Mouse (Mus musculus) bone marrow, adult 2 months (tissue): ENCODE measurements around the gene Adap2. TPM values are rescaled to one million over a fixed set of nuclear protein-coding genes. Genes with fewer than 3 reads are reported as not detected.
"Not testable (repeated sequence)": the region's sequence is repeated elsewhere in the genome, so short reads cannot be mapped to it uniquely, and the experiment has no call there.

ENCODE experiments used
- H3K27ac ChIP-seq: fragments of 200-500 bp; 2 replicates; pipeline ENCODE4 v1.5.1; 2012; ENCODE audit warnings: low read depth, mild to moderate bottlenecking, control low read depth, inconsistent platforms, low read length; ENCODE audit not compliant: control insufficient read depth, poor library complexity, insufficient read depth
- H3K4me1 ChIP-seq: fragments of 200-500 bp; 2 replicates; pipeline ENCODE4 v1.6.1; 2011; ENCODE audit warnings: low read length; ENCODE audit not compliant: control insufficient read depth, insufficient read depth
- H3K4me3 ChIP-seq: fragments of 200-500 bp; replicated peaks from 2 replicates; pipeline ENCODE3; 2011; ENCODE audit warnings: mild to moderate bottlenecking, low read depth, low read length, control low read depth; ENCODE audit not compliant: control insufficient read depth
- CTCF ChIP-seq: fragments of 200-500 bp; IDR thresholded peaks from 2 replicates; pipeline ENCODE4 v1.5.1; 2011; ENCODE audit warnings: low read length, control low read depth; ENCODE audit not compliant: control insufficient read depth, insufficient read depth
- POLR2A ChIP-seq: fragments of 200-500 bp; IDR thresholded peaks from 2 replicates; pipeline ENCODE4 v1.6.1; 2011; ENCODE audit warnings: low read depth, mild to moderate bottlenecking, control low read depth, low read length, borderline replicate concordance; ENCODE audit not compliant: control insufficient read depth
- WGBS: fragments of 180-500 bp; shearing (Covaris S2); methylation state at CpG from one replicate; pipeline ENCODE4 v1.1.7; 2018; 5-methylcytosine and 5-hydroxymethylcytosine counted together
- polyA plus RNA-seq: library from polyadenylated mRNA; stranded (reverse); fragments of >200 nt; gene quantifications from 2 replicates; pipeline ENCODE4 v1.2.4, GENCODE M21; 2011; ENCODE audit warnings: low replicate concordance; ENCODE audit not compliant: missing spikeins, insufficient read depth, insufficient read length

The Adap2 gene
- polyA plus RNA-seq, 1 experiment, result 4.8 TPM

DNA sequence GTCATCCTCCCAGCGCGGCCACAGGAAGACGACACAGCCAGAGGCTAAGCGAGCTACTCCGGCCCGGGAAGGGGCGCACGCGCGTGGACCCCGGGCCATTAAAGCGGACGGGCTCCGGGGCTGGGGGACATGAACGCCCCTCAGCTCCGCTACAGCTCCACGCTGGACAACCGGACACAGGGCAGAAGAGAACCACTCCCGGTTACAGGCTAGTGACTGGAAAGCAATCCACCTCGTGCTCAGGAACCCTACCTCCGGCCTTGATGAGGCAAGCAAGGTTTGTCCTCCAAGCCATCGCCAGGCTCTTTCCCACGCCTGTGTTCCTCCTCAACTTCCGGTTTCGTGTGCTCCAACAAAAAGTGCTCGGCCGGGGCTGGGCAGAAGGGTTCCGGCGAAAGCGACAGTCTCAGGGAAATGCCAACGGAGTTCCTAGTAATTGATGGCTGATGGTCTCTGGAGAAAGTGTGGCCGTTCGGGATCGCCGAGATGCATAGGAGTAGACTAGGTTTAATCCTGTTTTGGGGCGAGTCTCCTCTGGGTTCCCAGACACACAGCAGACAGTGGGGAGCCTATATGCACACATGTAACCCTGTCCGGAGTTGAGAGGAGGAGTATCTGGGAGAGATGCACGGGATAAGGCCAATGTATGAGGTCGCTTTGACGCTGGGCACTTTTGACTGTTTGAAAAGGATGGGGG lies 11.9 kb upstream of the Adap2 start, which contains the start of gene Tefm:
Tefm (minus strand) TSS at position 351 of the 697 bp plus-strand sequence.
- peaks cover 1% of the 10 kb centered on the region; the same call in 1 of the 2 replicates for H3K4me1 ChIP-seq
- TF ChIP-seq CTCF, result peak; percentile 7; the same call in 1 of the 2 replicates
- TF ChIP-seq POLR2A, result 0 out of 2 replicates have a peak, but pooled peaks have one; percentile 36
- peak within 1 kb of the TSS; percentile 95 for H3K4me3 ChIP-seq
- WGBS, result under 1% methylated on average over 40 of the region's 40 CpGs
- H3K27ac ChIP-seq, result peak within 1 kb of the TSS; percentile 27

DNA sequence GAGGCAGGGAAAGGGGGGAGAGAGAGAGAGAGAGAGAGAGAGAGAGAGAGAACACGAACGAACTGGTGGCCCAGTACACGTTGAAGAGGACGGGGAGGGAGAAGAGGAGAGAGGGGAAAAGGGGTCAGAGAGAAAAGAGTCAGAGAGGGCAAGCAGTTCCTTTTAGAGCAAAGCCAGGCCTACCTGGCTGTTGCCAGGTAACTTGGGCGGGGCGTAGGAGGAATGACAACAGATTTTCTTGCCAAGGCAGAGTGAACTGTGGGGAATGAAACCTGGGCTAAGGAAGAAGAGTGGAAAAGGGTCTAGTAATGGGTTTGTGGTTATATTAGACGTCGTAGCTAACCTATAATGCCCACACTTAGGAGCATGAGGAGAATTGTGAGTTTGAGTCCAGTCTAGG lies 11.0 kb upstream of the Adap2 start:
- peaks cover 1% of the 10 kb centered on the region; the same call in 1 of the 2 replicates for H3K4me1 ChIP-seq
- no peak overlapping the region for H3K4me3 ChIP-seq
- TF ChIP-seq POLR2A (no peak), CTCF (no peak)
- H3K27ac ChIP-seq, result no peak overlapping the region
- 49% methylated on average over 8 of the region's 8 CpGs for WGBS

DNA sequence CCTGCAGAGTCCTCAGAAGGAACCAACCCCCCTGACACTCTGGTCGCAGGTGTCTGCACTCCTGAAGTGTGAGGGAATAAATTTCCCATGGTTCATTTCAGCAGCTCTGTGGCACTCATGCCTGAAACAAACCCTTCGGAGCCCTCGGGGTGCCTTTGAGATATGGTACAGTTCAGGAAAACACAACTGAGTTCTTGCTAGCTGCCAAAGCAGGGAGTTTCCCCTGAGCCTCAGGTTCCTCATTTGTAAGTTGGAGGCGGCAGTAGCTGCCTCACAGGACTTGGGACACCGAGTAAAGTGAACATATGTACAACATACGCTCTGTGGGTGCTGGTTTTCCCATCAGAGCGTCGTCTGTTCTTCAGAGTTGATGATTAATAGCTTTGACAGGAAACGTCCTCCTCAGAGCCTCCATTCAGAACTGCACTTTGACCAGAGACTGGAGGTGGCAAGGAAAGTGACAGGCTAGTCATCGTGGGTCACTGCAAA lies 8.1 kb upstream of the Adap2 start:
- no peak for TF ChIP-seq POLR2A
- no peak for TF ChIP-seq CTCF
- 5% methylated on average over 10 of the region's 10 CpGs for whole genome bisulfite sequencing
- Histone ChIP-seq H3K27ac (peak overlapping the region; percentile 78), H3K4me3 (peak overlapping the region; percentile 35), H3K4me1 (peaks cover 1% of the 10 kb centered on the region; the same call in 1 of the 2 replicates)

DNA sequence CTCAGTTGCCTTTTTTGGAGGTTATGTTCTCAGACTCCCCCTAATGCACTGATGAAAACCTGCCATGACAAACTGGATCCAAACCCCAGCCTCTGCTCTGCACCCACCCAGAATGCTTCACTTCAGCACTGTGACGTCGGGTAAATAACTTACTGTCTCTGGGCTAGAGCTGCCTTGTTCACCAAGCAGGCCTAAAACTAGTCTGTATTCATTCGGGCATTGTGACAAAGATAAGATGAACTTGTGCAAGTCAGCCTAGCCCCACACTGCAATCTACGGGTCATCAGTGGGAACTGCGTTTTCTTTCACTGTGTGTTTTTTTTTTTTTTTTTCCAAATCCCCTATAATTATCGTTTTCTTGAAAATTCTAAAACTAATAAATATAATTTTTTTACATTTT lies 6.2 kb upstream of the Adap2 start:
- 41% methylated on average over 6 of the region's 6 CpGs for WGBS
- peaks cover 3% of the 10 kb centered on the region; the same call in 1 of the 2 replicates for H3K4me1 ChIP-seq

DNA sequence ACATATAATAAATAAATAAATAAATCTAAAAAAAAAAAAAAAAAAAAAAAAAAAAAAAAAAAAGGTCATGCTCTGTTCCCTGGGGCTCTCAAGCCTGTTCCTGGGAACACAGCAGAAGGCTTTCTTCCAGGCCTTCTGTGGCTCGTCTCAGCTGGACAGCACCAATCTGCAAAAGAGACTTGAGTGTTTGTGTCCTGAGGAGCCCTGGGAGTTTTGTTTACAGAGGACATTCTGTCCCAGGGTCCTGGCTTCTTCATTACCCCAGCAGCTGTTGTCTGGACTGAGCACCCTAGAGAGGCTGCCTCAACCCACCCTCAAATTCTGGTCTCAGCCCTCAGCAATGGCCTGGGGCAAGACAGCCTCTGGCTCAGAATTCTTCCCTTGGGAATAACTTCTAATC lies 5.6 kb upstream of the Adap2 start:
- TF ChIP-seq CTCF (no peak), POLR2A (no peak)
- Histone ChIP-seq H3K4me1 (peaks cover 2% of the 10 kb centered on the region; the same call in 1 of the 2 replicates), H3K4me3 (no peak overlapping the region), H3K27ac (no peak overlapping the region)
- WGBS, result 62% methylated on average over 1 of the region's 1 CpGs

More for the DNA sequence above, 6.2 kb upstream of the Adap2 start:
- no peak overlapping the region for H3K27ac ChIP-seq
- H3K4me3 ChIP-seq, result no peak overlapping the region
- TF ChIP-seq CTCF (no peak), POLR2A (no peak)

DNA sequence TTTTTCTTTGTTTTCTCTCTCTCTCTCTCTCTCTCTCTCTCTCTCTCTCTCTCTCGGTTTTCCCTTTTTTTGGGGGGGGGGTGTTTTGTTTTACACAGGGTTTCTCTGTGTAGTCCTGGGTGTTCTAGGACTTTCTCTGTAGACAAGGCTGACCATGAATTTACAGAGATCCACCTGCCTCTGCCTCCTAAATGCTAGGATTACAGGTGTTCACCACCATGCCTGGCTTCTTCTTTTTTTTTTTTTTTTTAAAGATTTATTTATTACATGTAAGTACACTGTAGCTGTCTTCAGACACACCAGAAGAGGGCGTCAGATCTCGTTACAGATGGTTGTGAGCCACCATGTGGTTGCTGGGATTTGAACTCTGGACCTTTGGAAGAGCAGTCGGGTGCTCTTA lies 4.9 kb upstream of the Adap2 start:
- H3K4me1 ChIP-seq, H3K27ac ChIP-seq, H3K4me3 ChIP-seq: not testable (repeated sequence)
- whole genome bisulfite sequencing, result 63% methylated on average over 2 of the region's 4 CpGs

DNA sequence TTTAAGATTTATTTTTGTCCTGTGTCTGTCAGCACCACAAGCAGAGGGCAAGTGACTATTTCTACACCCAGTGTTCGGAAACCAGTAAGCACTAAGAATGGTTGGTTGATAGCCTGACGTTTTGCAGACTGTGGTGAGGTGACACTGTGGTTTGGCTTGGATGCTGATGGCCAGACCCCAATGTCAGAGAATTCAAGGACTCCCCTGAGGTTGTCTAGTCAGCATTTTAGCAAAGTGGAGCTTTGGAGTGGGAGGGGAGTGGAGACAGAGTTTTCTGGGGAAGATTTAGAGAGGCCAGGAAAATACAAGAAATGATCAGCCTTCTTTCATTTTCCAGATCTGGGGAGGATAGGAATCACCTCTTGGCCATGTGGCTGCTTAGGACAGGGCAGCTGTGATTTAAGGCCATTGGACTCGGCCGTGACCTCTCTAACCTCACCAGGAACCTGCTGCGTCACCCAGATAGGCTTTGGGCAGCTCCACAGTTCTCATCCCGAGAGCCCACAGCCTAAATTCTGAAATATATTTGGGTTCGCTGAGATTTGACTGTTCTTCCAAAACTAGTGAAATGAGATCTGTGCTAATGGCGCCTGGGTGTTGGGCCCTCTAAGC lies 4.4 kb upstream of the Adap2 start:
- WGBS, result 77% methylated on average over 8 of the region's 8 CpGs
- Histone ChIP-seq H3K27ac (no peak overlapping the region), H3K4me1 (peaks cover 2% of the 10 kb centered on the region; the same call in 1 of the 2 replicates), H3K4me3 (no peak overlapping the region)
- no peak for TF ChIP-seq POLR2A
- no peak for TF ChIP-seq CTCF

DNA sequence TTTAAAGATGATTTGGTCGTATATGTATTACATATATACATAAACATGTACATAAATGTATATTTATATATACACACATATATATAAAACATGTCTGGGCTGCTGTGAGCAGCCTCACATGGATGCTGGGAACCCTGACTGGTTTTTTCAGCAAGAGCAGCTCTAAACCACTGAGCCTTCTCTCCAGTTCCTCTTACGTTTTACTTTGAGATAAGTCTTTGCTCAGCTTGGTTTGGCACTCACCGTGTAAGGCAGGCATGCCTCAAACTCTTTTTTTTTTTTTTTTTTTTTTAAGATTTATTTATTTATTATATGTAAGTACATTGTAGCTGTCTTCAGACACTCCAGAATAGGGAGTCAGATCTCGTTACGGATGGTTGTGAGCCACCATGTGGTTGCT lies 3.3 kb upstream of the Adap2 start:
- H3K4me3 ChIP-seq, result no peak overlapping the region
- 46% methylated on average over 5 of the region's 5 CpGs for WGBS
- TF ChIP-seq POLR2A, result no peak
- no peak for TF ChIP-seq CTCF
- no peak overlapping the region; the same call in 1 of the 2 replicates for H3K27ac ChIP-seq
- H3K4me1 ChIP-seq, result peaks cover 2% of the 10 kb centered on the region; the same call in 1 of the 2 replicates
